Mouse (Mus musculus): ENCODE data around the gene Exoc2. TPM values are rescaled to one million over a fixed set of nuclear protein-coding genes. Genes with fewer than 3 reads are reported as not detected.

Gene Exoc2
- polyA plus RNA-seq, 1 experiment from 2014 or later: 26.4 TPM

- 76% methylated on average over 2 of the region's 2 CpGs for WGBS
- Histone ChIP-seq H3K9me3 (no peaks in the 10 kb centered on the region), H3K27ac (no peak overlapping the region), H3K36me3 (no peaks in the 10 kb centered on the region; the same call in 1 of the 2 replicates), H3K27me3 (ENCODE audit: insufficient read depth, poor library complexity, severe bottlenecking) (no peaks in the 10 kb centered on the region), H3K4me1 (peaks cover 7% of the 10 kb centered on the region), H3K4me3 (no peak overlapping the region)
- no peak for DNase-seq (ENCODE audit: low spot score)
Measured at GRCm38 (mm10) chr13:30776021-30776420, 197.9 kb downstream of the Exoc2 start.

GRCm38 (mm10) chr13:30767477-30768127 lies 206.3 kb downstream of the Exoc2 start:
- no peaks in the 10 kb centered on the region for H3K9me3 ChIP-seq
- H3K27ac ChIP-seq: no peak overlapping the region
- WGBS: 70% methylated on average over 6 of the region's 6 CpGs
- H3K27me3 ChIP-seq (ENCODE audit: insufficient read depth, poor library complexity, severe bottlenecking): no peaks in the 10 kb centered on the region
- no peak overlapping the region for H3K4me3 ChIP-seq
- no peak for DNase-seq (ENCODE audit: low spot score)
- peaks cover 9% of the 10 kb centered on the region for H3K4me1 ChIP-seq
- H3K36me3 ChIP-seq: no peaks in the 10 kb centered on the region; the same call in 1 of the 2 replicates

- DNase-seq (ENCODE audit: low spot score): no peak
- no peaks in the 10 kb centered on the region for H3K27me3 ChIP-seq (ENCODE audit: insufficient read depth, poor library complexity, severe bottlenecking)
- peaks cover 9% of the 10 kb centered on the region for H3K4me1 ChIP-seq
- no peaks in the 10 kb centered on the region; the same call in 1 of the 2 replicates for H3K36me3 ChIP-seq
- no peak overlapping the region for H3K27ac ChIP-seq
- H3K9me3 ChIP-seq: no peaks in the 10 kb centered on the region
- H3K4me3 ChIP-seq: no peak overlapping the region
- 81% methylated on average over 5 of the region's 5 CpGs for WGBS
Measured at GRCm38 (mm10) chr13:30766636-30767476, 207.0 kb downstream of the Exoc2 start.

GRCm38 (mm10) chr13:30765906-30766305 lies 208.0 kb downstream of the Exoc2 start:
- H3K4me3 ChIP-seq: no peak overlapping the region
- WGBS: 69% methylated on average over 5 of the region's 5 CpGs
- peaks cover 9% of the 10 kb centered on the region for H3K4me1 ChIP-seq
- H3K27ac ChIP-seq: no peak overlapping the region
- H3K36me3 ChIP-seq: no peaks in the 10 kb centered on the region
- H3K27me3 ChIP-seq (ENCODE audit: insufficient read depth, poor library complexity, severe bottlenecking): peaks cover 5% of the 10 kb centered on the region; the same call in 1 of the 2 replicates
- no peak for DNase-seq (ENCODE audit: low spot score)
- no peaks in the 10 kb centered on the region for H3K9me3 ChIP-seq

- no peak for DNase-seq (ENCODE audit: low spot score)
- Histone ChIP-seq H3K27me3 (ENCODE audit: insufficient read depth, poor library complexity, severe bottlenecking) (peaks cover 17% of the 10 kb centered on the region; the same call in 1 of the 2 replicates), H3K36me3 (no peaks in the 10 kb centered on the region), H3K4me1 (peaks cover 9% of the 10 kb centered on the region), H3K9me3 (no peaks in the 10 kb centered on the region), H3K4me3 (no peak overlapping the region), H3K27ac (no peak overlapping the region)
- 73% methylated on average over 8 of the region's 8 CpGs for WGBS
Measured at GRCm38 (mm10) chr13:30764014-30764740, 209.7 kb downstream of the Exoc2 start.

Other genes with a start within 250 kb of the Exoc2 start
- 0.04 and 0.15 TPM in 2 replicates for gene Irf4, start 224.9 kb downstream of the Exoc2 start, polyA plus RNA-seq (2016; fragmentation: Nextera tagmentation; extraction: Ambion mirVana)
- 0.11 and 0.12 TPM in 2 replicates for gene Hus1b, start 26.3 kb downstream of the Exoc2 start, polyA plus RNA-seq (2016; fragmentation: Nextera tagmentation; extraction: Ambion mirVana)
- gene Gm5447, start 111 bp upstream of the Exoc2 start, polyA plus RNA-seq (2016; fragmentation: Nextera tagmentation; extraction: Ambion mirVana): 0.11 TPM in 1 of 2 replicates, not detected in the other